Mouse (Mus musculus): ENCODE data around the gene Nrg3.
"Not testable (repeated sequence)": the region's sequence is repeated elsewhere in the genome, so short reads cannot be mapped to it uniquely, and the experiment has no call there.

The Nrg3 gene

DNA sequence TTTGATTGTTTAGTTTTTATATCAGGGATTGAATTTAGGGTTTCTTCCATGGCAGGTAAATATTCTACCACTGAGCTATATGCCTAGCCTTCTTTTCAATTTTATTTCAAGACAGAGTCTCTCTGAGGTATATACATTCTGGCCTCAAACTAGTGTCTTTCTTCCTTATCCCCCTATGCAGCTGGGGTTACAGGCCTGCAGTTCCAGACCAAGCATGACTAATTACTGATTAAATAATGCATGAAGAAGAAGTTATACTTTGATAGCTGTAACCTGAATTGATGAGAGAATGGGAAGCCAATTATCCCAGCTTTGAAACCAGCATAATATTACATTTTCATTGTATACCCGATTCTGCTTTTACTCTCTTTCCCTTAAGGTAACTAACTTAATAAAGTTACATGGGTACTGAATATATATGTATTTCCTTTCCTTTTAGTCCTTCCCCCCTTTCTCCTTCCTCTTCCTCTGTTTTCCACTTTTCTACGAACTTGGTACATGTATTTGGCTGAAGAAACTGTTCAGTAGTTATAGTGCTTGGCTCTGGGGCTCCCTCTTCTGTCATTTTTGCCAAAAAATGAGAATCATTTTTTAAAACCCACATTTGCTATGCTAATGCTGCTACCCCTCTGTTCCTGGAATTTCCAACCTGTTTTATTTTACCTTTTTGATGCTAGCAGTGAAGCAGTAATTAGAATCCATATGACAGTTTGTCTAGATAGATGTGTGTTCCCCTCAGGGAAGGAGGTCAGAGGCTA is 843.8 kb downstream of the Nrg3 start:
- no peak for DNase-seq (ENCODE audit: low spot score)

DNA sequence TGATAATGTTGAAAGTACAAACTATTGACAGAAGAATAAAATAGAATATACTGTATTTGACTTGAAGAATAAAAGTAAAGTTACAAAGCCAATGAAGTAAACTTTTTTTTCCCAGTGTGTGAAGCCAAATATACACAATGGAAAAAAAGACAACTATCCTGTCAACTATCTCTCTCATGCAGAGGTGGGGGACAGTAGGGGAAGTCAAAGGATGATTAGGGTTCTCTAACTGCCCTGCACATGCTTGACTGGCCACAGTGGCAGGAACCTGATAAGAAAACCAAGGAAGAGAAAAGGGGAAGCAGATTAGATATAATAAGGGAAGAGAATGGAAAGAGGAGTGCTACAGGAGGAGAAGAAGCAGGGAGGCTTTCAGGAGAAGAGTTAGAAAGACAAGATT is 855.9 kb downstream of the Nrg3 start:
- DNase-seq (ENCODE audit: low spot score), result no peak

DNA sequence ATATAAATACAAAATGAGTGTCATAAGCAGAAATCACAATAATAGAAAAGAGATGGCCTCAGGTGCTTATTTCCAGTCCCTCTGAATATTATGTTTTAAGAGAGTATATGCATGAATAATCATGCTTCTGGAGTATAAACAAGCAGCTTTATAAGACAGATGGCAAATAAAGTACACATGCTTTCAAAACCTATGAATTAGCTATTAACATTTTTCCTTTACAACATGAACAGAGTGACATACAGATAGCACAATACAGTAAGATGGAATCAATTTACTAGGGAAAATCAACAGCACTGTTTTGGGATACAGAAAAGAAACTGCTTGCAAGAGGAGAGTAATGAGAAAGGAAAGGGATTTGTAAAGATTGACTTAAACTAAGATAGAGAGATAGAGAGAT is 875.2 kb downstream of the Nrg3 start:
- no peak for DNase-seq (ENCODE audit: low spot score)

DNA sequence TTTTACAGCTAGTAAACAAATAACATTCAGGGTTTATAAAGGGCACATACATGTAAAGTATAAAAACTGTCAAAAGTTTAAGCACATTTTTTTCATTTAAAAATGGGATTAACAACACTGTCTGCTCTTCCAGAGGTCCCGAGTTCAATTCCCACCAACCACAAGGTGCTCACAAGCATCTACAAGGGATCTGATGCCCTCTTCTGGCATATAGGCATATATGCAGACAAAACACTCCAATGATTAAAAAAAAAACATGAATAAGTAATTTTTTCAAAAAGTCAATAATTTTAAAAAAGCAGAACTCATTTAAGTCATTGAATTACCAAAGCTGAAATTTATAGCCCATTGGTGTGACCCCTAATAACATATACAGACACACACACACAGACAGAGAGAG is 878.6 kb downstream of the Nrg3 start:
- no peak for DNase-seq (ENCODE audit: low spot score)

DNA sequence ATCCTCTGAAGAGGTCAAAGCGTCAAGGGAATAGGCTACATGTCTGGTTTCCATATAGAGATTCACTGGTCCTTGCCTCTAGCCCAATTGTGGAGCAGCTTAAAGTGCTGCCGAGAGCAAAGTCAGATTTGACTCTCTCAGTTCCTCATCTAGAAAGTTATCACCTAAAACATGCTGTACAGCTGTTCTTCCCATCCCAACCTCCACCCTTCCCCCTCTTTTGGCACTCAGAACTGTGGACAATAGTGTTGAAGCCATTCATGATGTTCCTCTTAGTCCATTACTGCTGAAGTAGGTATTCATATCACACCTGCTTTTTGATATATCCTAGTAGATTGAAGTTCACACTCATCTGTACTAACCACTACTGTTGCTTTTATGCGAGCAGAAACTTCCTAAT is 896.1 kb downstream of the Nrg3 start:
- DNase-seq (ENCODE audit: low spot score), result no peak

DNA sequence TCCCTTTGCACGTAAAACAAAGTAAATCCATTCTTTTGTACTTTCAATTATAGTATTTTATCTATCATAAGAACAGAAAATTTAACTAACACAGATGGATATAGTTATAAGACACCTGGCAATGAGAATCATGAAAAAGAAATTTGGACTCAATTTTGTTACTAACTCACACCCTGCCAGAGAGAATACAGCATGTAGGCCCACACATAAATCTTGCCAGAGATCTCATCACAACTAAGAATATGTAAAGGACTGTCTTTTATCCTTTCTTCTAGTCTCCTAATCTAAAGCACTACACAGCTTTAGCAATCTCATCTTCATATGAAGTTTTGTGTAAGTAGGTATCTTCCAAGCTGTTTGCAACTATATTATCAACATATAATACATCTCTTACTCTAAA is 904.7 kb downstream of the Nrg3 start:
- DNase-seq (ENCODE audit: low spot score), result no peak

DNA sequence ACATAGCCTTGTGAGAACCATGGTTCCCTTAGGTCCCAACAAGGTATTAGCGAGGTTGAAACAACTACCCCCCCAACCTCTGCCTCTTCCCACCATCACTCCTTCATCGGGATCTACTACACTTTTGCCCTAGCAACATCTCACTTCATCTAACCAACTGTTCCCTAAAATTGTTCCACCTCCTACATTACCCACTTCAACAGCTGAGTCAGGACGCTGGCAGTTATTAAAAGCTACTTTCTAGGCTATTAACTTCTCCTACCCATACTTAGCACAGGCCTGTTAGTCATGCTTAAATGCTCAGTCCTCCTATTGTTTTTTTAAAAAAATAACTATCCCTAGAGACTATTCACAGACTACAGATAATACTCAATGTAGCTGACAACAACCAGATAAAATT is 906.7 kb downstream of the Nrg3 start:
- DNase-seq (ENCODE audit: low spot score), result no peak

DNA sequence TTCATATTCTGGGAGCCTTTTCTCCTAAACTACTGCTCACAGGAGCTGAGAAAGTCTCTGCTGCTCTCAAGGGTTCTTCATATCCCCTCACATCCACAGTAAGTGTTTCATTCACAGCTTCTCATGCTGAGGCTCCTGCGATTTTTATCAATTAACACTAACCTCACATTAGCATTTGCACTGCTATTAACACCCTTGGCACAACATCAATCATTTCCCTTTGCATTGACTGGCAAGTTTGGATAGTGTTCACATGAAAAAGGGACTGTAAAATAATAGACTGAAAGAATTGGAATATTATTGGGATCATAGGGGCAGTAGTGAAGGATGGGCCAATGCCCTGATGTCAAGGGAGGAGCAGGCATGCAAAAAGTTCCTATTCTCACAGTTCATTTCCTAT is 918.3 kb downstream of the Nrg3 start:
- DNase-seq (ENCODE audit: low spot score), result no peak

DNA sequence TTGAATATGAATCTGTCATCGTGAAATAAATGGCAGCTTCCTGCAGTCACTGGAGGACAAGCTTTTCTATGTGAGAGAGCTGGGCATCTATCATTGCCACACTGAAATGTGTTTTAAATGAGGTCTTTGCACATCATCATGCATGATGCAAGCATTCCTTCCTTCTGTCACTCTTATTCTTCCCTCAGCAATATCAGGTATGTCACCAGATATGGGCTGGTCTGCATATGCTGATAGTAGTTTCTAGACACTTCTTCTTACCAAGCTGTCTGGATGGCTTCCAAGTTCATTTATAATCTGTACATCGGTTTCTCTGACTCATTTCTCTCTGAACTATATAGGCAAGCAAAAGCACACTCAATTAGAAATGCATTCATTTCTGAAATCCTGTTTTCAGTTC is 925.6 kb downstream of the Nrg3 start:
- no peak for DNase-seq (ENCODE audit: low spot score)

DNA sequence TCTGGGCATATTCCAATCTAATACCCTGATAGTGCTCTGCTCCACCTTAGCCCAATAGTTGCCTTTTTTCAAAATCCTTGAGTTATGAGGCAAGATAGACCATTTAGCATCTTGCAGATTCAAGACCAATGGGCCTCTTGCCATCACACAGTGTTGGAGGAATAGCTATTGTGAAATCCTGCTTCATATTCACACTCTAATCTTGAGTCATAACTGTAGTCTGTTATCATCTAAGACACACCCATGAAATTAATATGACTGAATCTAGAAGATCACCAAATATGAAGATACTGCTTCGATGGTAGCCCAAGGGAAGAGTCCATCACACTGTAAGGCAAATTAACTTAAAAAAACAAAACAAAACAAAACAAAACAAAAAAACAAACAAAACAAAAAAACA is 937.7 kb downstream of the Nrg3 start:
- DNase-seq (ENCODE audit: low spot score), result no peak

DNA sequence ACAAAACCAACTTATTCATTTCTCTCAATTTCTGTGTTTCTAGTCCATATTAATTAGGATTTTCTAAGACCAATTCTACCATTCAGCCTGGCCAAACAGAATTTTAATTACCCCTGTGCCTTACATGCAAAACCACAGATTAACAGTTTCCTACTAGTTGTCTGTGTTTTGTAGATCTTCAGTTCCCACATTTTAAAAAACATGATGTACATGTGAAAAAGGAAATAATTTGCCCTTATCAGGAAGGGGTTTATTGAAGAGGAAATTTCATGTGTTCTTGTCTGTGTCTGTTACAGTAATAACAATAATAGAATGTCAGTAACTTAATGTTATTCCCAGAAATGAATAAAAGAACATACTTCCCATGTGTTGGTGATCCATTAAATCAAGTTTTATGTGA is 939.4 kb downstream of the Nrg3 start:
- no peak for DNase-seq (ENCODE audit: low spot score)

DNA sequence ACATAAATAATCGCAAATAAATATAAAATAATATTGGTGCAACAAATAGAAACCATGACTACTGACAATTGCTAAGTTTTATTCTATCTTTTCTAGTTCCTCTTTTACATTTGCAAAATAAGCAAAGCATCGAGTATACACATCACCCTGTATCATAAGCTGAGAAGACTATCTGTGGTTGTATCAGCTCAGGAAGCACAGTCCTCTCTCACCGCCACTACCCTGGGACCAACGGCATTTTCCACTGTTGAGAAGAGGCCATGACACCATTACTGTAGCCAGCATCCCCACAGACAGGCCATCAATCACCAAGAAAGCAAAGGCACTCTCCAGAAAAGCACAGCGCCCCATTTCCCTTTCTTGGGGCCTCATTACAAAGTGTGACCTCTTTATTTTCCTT is 956.7 kb downstream of the Nrg3 start:
- DNase-seq (ENCODE audit: low spot score), result no peak

DNA sequence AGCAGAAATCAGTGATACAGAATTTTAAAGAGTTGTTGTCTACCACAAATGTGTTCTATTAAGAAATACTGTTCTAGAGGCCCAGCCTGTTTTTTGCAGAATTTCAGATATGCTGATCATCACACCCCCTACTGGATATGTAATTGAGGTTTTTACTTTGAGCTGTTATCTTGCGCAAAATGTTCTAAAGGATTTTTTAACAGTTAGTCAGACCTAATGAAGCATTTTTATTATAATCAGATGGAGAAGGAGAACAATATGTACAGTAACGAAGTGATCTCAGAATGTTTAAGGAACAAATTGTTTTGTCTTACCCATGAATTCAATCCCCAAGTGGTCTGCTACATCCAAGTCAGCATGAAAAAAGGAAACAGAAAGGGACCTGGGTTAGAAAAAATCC is 963.9 kb downstream of the Nrg3 start:
- no peak for DNase-seq (ENCODE audit: low spot score)

DNA sequence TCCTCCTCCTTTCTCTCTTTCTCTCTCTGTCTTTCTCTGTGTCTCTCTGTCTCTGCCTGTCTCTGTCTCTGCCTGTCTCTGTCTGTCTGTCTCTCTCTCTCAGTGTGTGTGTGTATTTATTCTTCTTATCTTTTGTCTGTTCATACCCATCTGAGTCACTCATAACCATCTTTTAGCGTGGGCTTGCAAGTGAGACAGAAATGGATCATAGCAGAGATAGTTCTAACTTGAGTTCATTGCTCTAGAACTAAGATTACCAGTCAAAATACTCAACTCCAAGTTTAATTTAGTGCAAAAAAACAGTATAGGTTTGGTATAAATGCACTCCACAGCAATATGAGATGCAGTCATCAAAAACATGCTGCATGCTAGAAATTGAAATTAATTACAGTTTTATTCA is 977.9 kb downstream of the Nrg3 start:
- DNase-seq (ENCODE audit: low spot score), result no peak

DNA sequence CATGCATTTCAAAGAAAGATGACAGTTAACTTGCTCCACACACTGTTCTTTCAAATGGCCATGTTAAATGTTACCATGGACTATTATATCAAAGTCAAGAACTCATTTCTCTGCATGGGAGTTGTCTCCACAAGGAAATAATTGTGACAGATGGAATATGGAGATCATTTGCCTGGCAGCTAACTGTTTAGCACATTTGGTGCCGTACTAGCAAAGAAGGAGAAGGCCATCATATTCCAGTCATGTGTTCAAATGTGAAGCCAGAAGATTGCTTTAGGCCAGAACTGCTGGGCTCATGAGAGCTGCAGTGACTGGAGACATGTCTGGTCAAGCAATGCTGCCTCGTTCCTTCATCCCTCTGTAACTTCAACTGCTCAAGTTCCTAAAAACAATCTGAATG is 1025.8 kb downstream of the Nrg3 start:
- no peak for DNase-seq (ENCODE audit: low spot score)

DNA sequence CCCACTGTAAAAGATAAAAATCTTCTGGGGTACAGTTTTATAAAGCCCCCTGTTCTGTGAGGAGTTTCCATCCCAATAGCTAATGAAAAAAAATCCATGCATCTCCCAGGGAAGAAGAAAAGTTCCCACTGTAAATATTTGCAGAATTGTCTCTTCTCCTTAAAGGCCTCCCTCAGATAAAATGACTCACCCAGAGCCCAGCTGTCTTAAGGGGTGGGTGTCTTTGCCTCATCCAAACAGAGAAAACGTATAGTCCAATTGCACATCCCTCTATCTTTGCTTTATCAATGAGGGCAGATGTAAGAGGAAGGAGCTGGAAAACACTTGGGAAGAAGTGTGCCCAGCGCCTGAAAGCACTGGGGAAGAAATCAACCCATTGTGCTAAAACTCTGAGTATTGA is 1028.1 kb downstream of the Nrg3 start:
- DNase-seq (ENCODE audit: low spot score), result no peak

DNA sequence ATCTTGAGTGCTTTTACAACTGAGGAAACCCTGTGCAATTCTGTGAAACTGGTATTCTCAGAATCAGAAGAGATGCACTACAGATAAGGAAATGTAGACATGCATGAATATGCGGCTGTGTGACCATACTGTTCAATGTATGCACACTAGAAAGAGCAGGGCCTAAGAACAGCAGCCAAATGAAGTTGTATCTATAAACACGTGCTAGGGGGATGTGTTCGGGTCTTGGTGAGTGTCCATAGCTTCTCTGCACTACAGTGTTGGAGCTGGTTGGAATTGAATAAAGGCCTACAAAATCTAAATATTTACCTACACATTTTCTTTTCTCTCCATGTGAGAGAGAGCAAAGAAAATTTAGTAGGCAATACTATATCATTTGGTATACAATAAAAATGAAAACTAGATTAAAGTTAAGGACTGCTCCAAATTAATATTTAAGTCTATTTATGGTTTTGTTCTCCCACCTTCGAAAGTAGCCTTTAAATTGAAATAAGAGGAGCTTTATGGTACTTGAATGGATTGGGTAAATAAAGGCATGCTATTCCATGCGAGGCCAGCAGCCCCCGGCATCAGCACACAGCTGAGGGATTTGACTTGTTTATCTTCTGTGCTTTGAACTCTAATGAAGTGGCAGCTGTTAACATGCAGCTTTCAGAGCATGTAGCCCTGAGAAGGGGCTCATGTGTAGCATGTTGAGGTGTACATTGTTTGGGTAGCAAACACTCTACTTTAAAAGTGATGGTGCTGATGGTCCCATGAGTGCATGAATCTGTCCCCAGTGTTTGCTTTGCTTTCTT is 1038.9 kb downstream of the Nrg3 start:
- no peak for DNase-seq (ENCODE audit: low spot score)

DNA sequence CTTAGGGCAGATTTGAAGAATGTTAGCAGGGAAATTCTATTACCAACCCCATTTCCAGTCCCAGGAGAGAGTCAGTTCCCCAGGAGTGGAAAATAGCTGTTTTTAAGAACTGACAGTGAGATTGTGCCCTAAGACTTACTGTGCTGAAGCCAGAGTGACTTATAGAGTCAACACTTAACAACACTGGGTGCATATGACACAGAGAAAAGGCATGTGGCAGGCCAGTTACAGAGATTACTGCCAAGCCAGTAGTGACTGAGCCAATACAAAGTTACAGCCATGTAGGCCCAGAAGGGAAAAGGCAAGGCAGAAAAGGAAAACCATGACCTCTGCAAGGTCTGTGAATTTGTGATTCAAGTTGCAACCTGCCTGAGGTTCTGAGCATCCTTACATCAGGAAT is 1098.2 kb downstream of the Nrg3 start:
- no peak for DNase-seq (ENCODE audit: low spot score)

DNA sequence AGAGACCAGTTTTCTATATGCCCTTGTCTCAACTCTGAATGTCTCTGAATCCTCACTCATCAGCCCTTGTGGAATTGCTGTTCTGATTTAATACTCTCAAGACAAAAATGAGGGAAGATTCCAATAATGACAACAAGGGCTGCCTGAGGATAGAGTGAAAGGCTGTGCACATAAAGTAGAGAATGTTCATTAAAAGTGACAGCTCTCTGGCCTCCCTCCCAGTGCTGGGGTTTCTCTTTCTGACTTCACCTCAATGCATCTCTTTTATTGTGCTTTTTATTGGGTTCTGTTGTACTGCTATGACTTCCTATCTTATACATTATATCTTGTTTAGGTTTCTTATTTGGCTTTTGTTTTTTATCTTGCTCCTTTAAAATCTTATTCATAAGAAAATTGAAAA is 1131.9 kb downstream of the Nrg3 start:
- no peak for DNase-seq (ENCODE audit: low spot score)

DNA sequence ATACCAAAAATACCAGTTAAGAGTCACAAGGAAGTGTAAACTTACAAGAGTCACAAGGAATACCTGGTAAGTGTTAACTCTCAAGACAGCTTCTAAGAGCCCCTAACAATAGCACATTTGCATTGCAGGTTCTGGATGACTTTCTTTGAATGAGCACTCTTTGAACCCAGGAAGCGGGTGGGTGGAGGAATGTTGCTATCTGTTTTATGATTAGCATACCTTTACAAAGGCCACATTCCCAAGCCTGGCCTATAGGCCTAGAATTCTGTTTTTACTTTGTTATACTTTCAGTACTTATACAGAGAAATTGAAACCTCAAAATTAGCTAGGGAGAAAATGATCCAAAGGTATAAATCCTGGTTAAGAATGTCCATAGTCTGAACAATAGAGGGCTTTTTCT is 1150.0 kb downstream of the Nrg3 start:
- DNase-seq (ENCODE audit: low spot score), result not testable (repeated sequence)

DNA sequence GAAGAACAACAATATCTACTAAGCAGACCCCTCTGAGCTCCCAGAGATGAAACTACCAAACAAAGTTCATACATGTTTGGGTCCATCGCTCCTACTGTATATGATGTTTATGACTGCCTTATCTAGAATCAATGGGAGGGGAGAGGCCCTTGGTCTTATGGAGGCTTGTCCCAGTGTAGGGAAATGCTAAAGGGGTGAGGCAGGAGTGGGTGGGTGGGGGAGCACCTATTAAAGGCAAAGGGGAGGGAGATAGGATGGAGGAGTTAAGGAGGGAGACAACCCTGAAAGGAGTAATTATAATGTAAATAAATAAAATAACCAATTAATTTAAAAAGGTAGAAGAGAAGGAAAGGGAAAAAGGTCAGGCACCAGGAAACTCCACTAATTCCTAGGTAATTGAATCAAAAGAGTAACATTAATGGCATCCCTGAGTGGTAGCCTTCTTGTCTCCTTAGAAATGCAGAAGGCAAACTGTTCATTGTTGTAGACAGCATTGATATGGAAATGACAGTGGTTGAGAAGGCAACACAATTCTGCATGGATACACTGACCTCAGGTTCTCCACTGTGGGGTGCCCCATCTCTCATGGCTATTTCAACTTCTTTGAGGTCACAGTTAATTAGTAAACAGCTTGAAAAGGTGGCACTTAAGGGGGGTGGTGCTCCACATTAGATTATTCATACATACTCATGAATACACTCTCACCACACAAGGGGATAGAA is 1152.1 kb downstream of the Nrg3 start:
- DNase-seq (ENCODE audit: low spot score), result no peak

Measured in left cerebral cortex, adult 11 months (tissue).